Mouse (Mus musculus) adrenal gland, adult 2 months (tissue): ENCODE measurements around the gene Uggt1. TPM values are rescaled to one million over a fixed set of nuclear protein-coding genes. Genes with fewer than 3 reads are reported as not detected.
A peak's percentile ranks its signal among the peaks of the same experiment; 100 is the strongest.

Source experiments
- DNase-seq: peaks from one replicate; pipeline ENCODE4 v3.0.0; 2021
- polyA plus RNA-seq: library from polyadenylated mRNA; depleted of rRNA; stranded (reverse); fragments of >200 nt; gene quantifications from 2 replicates; pipeline ENCODE4 v1.2.3, GENCODE M21; 2012
- total RNA-seq, 2 experiments: library from RNA; stranded (reverse); gene quantifications; 2 replicates each; pipeline ENCODE4 v1.2.3; 2021

The Uggt1 gene
- total and polyA plus RNA-seq, 3 experiments = 9.9 to 48.5 (median 39.4) TPM

DNA sequence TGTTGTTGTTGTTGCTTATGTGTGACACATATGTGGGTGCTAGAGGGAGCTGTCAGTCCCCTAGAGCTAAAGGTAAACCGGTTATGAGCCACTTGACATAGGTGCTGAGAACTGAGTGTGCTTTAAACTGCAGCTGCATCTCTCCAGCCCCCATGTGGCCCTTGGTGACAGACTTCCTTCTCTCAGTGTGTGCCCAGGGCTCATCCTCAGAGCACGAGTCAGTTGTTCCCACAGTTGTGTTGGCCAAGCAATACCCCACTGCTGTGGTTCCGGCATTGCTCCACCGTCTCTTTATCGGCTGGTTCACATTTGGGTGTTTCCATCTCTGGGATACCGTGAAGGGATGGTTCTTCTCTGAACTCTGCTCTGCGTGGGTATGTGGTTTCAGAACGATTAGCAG is 12.8 kb upstream of the Uggt1 start:
- DNase-seq = no peak

DNA sequence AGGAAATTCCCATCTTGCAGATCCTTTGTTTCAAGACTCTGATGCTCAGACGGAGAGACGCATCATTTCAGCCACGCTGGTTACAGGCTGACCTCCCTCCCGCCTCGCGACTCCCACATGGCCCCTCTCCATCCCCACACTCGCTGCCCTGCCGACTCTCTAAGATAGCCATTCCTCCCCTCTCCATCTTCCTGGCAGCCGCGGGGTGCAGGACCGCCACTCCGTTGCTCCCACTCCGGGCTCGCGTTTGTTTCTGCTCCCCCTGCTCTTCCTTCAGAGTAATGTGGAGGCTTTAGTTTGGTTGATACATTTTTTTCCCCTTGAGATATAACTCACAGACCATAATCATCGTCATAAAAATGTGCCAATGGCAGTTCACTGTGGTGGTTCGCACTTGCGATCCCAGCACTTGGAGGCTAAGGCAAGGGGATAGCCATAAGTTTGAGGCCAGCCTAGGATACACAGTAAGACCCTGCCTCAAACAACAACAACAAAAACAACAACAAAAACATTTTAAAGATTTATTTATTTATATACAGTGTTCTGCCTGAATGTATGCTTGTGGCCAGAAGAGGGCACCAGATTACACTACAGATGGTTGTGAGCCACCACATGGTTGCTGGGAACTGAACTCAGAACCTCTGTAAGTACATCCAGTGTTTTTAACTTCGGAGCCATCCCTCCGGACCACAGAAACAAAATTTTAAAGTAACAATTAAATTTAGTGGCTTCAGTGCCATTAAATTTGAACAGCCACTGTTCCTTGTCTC is 11.5 kb upstream of the Uggt1 start:
- no peak for DNase-seq

GRCm38 (mm10) chr1:36254635-36255360 is 10.3 kb upstream of the Uggt1 start:
- DNase-seq = peak; percentile 56

DNA sequence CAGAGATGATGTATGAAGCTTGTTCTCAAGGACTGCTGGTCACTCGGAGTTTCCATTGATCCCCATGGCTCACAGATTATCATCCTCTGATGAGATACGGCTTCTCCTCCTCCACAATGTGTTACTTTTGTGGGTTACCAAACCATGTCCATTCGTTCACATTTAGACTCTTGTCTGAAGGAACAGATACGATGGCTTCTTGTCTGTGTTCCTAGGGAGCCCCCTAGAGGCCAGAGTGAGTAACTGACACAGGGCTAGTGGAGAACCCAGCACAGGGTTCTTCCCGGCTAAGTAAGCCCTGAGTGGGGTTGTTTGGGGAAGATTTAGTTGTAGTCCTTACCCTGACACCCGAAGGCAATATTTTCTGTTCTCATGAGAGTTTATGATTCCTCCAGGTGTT is 8.3 kb upstream of the Uggt1 start:
- peak; percentile 72 for DNase-seq

- DNase-seq = no peak
Measured at GRCm38 (mm10) chr1:36251426-36251825, 6.9 kb upstream of the Uggt1 start.

- DNase-seq = no peak
Measured at GRCm38 (mm10) chr1:36246688-36247087, 2.2 kb upstream of the Uggt1 start.

DNA sequence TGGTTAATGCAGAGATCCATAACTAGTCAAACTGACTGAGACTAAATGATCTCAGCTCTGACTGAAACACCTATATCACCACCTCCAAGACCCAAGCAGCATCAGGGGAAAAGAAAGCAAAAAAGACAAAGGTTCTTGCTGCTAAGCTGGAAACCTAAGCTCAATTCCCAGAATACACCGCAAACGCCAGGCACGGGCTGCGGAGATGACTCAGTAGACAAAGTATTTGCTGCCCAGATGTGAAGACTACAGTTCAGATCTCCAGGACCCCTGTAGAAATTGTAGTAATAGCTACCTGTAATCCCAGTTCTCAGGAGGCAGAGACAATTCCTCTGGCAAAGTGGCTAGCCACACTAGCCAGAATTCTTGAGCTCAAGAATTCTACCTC is 302 bp upstream of the Uggt1 start:
- DNase-seq = no peak

GRCm38 (mm10) chr1:36243447-36244057 is 968 bp downstream of the Uggt1 start:
- no peak for DNase-seq

- no peak for DNase-seq
Measured at GRCm38 (mm10) chr1:36241903-36242429, 2.6 kb downstream of the Uggt1 start.

DNA sequence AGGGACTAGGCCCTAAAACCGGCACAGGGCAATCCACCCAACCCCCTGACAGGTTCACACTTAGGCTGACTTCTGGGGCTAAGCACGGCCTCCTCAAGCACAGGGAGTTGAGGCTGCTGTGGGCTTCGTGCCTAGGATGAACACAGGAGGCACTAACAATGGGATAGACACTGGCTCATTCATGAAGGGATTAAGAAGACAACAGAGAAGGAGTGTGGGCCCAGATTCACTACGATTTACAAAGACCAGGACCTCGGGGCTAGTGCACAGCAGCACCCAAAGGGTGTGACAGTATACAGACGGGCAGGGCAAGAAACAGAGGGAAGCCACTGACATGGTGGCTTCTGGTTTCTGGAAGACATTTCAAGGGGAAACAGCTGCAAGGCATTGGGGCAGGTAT is 4.3 kb downstream of the Uggt1 start:
- DNase-seq = no peak

GRCm38 (mm10) chr1:36239396-36239795 is 5.1 kb downstream of the Uggt1 start:
- no peak for DNase-seq

DNA sequence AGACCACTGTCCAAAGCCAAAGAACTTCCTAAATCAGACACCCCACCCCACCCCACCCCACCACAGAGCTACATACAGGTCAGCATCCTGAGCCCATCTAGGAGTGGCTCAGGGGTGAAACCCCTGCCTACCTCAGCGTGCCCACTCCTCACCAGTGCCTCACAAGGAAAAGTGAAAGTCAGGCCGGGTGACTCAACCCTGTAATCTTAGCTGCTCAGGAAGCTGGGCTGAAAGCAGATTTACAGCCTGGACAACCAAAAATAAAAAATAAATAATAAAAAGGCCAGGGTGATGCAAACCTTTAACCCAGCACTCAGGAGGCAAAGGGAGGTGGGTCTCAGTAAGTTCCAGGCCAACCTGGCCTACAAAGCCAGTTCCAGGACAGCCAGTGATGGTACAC is 8.7 kb downstream of the Uggt1 start:
- peak; percentile 22 for DNase-seq

DNA sequence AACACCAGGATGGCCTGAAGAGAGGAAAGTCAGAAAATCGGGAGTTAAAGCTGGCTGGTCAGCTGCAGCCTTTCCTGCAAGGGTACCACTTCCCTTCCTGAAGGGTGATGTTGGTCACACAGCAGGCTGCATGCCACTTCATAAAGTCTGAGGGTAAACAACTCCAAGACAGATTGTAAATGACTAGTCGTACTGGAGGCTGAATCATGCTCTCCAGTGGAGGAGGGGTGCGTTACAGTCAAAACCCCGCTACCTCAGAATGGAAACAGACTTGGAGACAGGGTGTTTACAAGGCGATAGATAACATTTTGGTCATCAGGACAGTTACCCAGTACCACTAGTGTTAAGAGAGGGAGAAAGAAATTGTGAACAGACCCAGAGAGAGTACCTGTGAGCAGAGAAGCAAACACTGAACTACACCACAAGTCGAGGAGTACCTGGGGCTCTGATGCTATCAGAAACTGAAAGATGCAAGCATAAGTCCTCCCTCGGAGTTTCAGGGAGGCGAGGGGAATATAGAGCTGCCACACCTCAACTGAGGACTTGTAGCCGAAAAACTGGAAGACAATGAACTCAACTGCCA is 9.4 kb downstream of the Uggt1 start:
- DNase-seq = no peak

- DNase-seq = no peak
Measured at GRCm38 (mm10) chr1:36233218-36233617, 11.3 kb downstream of the Uggt1 start.

DNA sequence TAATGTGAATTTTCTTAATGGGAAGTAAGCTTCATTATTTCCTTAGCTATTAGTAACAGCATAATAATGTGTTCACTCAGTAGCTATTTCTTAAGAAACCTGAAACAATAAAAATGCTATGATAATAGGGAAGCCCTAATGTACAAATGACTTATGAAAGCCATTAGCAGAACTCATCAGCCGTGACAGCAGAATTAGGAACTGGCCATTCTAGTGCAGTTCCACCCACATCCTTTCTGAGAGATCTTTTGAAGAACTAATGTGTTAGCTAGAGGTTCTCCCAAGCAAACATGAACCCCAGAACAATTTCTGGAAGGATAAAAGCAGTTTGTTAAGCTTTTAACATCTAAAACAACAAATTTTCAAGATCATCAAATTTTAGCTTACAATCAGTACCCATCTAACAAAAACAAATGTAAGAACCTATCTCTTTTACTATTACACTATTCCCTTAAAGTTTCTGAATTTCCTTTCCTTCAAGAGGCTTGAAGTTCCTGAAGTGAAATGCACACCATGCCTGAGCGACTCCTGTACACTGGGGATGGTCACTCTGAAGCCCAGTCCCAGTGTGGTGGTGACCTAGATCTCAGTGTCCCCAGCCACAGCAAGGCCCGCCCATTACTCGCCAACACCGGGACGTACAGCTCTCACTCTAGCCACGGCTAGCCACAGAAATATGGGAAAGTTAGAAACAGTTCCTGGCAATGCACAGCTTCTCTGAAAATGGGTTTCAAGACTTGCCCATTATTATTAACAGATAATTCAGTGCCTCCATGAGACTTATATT is 13.4 kb downstream of the Uggt1 start:
- DNase-seq = no peak

GRCm38 (mm10) chr1:36228461-36228860 is 16.1 kb downstream of the Uggt1 start:
- no peak for DNase-seq

DNA sequence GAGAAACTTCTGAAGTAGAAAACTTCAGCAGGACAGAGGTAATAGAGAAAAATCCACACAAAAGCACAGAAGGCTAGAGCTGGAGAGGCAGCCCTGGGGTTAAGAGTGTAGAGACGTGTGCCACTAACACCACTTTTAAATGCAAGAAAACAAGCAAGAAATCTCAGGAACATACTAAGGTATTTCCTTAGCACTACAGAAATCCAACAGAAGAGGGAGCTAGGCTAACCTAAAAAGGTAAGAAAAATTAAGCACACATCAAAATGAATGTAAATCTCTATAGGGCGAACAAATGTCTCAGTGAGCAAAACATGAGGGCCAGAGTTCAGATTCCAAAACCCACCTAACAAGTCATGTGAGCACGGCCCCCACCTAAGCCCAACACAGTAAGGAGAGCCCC is 19.9 kb downstream of the Uggt1 start:
- DNase-seq = no peak

DNA sequence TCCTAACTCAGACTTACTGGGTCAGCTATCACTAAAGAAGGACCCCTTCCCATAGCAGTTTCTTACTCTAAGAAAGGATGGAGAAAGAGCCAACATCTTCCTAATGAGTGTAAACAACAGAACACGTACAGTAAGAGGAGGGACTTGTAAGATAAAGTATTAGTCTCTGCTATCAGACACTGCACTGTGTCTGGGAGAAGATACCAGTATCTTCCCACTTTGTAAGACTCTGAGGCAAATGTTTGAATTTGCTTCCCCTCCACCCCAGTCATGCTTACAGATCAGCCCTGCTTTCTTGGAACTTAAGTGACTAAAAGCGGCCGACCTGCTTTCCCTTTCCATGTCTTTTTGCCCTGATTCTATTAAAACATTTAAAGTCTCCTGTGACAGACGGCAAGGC is 30.2 kb downstream of the Uggt1 start:
- no peak for DNase-seq

DNA sequence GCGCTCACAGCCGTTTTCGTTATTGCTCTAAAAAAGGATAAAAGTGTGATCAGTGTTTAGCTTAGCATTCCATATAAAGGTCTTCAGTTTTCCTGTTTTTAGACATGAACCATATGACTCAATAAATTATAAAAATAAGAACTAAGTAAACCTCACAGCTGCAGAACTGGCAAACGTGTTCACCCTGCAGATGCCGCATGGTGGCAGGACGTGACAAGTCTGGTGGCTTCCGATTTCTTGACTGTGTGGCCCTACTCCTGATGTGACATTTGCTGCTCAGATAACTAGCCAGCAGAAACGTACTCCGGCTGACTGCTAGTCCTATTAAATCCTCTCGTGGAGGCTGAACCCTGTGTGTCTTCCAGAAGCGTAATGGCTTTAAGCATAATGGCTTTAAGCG is 42.8 kb downstream of the Uggt1 start:
- DNase-seq = no peak

- DNase-seq = no peak
Measured at GRCm38 (mm10) chr1:36194482-36194881, 50.0 kb downstream of the Uggt1 start.

- no peak for DNase-seq
Measured at GRCm38 (mm10) chr1:36191966-36192365, 52.6 kb downstream of the Uggt1 start.

DNA sequence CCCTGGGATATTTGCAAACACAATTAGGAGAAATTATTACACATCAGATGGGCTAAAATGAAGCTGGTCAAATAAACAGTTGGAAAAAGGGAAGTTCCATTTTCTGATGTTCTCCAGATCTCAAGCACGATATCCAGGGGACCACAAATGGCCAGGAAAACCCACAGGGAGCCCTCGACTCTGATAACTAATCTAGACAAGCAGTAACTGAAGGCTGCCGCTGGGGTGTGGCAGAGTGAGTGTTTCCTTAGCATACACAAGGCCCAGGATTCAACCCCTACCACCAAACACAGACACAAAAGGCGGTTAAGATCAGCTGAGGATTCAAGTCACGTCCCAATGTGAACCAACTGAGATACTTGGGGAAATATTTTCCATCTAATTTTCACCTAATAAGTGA is 64.5 kb downstream of the Uggt1 start:
- no peak for DNase-seq
